Mouse (Mus musculus) brain, embryonic 14.5 days (tissue): ENCODE data around the gene Ank2.

ENCODE experiments used
- CTCF ChIP-seq: fragments of 200-500 bp; IDR thresholded peaks from 2 replicates; pipeline ENCODE4 v1.5.1; 2012; ENCODE audit warnings: inconsistent platforms, mild to moderate bottlenecking, moderate library complexity, borderline replicate concordance; ENCODE audit not compliant: insufficient read depth, insufficient read length; ENCODE audit errors: extremely low read depth
- POLR2A ChIP-seq: fragments of 200-500 bp; IDR thresholded peaks from 2 replicates; pipeline ENCODE4 v1.6.1; 2012; ENCODE audit warnings: mild to moderate bottlenecking, inconsistent platforms, borderline replicate concordance; ENCODE audit not compliant: poor library complexity, insufficient read depth, insufficient read length, severe bottlenecking; ENCODE audit errors: extremely low read depth

DNA sequence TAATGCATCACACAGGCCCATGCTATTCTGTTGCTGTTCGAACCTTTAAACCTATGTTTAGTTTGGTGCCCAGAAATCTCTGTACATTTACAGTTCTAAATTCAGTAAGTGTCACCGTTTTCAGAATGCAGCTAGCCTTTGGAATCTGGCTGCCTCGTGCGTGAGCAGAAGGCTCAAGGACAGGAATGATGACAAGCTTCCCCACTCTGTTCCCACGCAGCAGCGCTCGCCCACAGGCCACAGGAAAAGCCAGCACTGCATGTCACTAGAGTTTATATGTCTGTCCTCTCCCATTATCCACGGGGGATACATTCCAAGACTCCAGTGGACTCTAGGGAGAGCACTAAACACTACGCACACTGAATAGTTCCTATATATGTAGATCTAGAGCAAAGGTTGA, 343.1 kb downstream of the Ank2 start:
- TF ChIP-seq CTCF (no peak), POLR2A (no peak)
